Mouse (Mus musculus): ENCODE results near the gene Gpc6. TPM values are rescaled to one million over a fixed set of nuclear protein-coding genes. Genes with fewer than 3 reads are reported as not detected.

Gpc6 gene
- total and polyA plus RNA-seq, 3 experiments = 4.6 to 10.3 (median 8.0) TPM

- H3K4me3 ChIP-seq = no peak overlapping the region
- intact Hi-C loops (cut with DNase I) = no loop called here
- no peak for DNase-seq
- no peak for TF ChIP-seq POLR2A (IDR thresholded peaks at IDR 0.05; ENCODE audit: insufficient read depth, low read depth, low read length)
- TF ChIP-seq EP300 (IDR thresholded peaks at IDR 0.05; ENCODE audit: insufficient read depth, low read depth, low read length) = no peak
- TF ChIP-seq CTCF (IDR thresholded peaks at IDR 0.05) = no peak
- no peaks in the 10 kb centered on the region for H3K36me3 ChIP-seq (ENCODE audit: control insufficient read depth, insufficient read depth, low read length)
- no peaks in the 10 kb centered on the region for H3K79me2 ChIP-seq (replicated peaks; ENCODE audit: control insufficient read depth, insufficient read depth, low read length)
- no peak overlapping the region for H3K9ac ChIP-seq (ENCODE audit: low read depth, low read length)
- 76% methylated on average over 15 of the region's 15 CpGs for WGBS
- H3K4me1 ChIP-seq (ENCODE audit: control insufficient read depth, insufficient read depth, low read length) = no peaks in the 10 kb centered on the region
- H3K27ac ChIP-seq = no peak overlapping the region
- no peaks in the 10 kb centered on the region for H3K27me3 ChIP-seq (ENCODE audit: control insufficient read depth, insufficient read depth, low read length)
Measured at GRCm38 (mm10) chr14:117785507-117786085, 860.5 kb downstream of the Gpc6 start.

DNA sequence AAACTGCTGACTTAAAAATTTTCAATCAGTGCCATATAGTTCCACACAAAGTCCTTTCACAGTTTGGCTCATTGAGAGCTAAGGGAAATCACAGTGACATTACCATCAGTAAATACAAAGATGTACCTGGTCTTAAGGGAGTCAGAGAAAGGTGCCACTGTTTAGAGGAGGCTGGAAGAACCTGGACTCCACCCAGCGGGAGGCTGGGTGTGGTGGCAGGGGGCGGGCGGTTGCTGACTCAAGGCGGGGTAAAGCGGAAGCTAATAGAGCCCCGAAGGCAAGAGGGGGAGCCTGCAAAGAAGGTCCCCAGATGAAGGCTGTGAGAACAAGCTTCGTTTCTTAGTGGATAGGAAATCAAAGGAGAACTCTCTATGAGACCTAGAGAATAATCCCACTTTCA, 861.5 kb downstream of the Gpc6 start:
- no peaks in the 10 kb centered on the region for H3K36me3 ChIP-seq (ENCODE audit: control insufficient read depth, insufficient read depth, low read length)
- H3K4me1 ChIP-seq (ENCODE audit: control insufficient read depth, insufficient read depth, low read length) = no peaks in the 10 kb centered on the region
- TF ChIP-seq EP300 (IDR thresholded peaks at IDR 0.05; ENCODE audit: insufficient read depth, low read depth, low read length) = no peak
- TF ChIP-seq POLR2A (IDR thresholded peaks at IDR 0.05; ENCODE audit: insufficient read depth, low read depth, low read length) = no peak
- TF ChIP-seq CTCF (IDR thresholded peaks at IDR 0.05) = no peak
- 51% methylated on average over 7 of the region's 7 CpGs for WGBS
- H3K27me3 ChIP-seq (ENCODE audit: control insufficient read depth, insufficient read depth, low read length) = no peaks in the 10 kb centered on the region
- no peaks in the 10 kb centered on the region for H3K79me2 ChIP-seq (replicated peaks; ENCODE audit: control insufficient read depth, insufficient read depth, low read length)
- H3K27ac ChIP-seq = no peak overlapping the region
- DNase-seq = no peak
- H3K4me3 ChIP-seq = no peak overlapping the region
- intact Hi-C loops (cut with DNase I) = no loop called here
- no peak overlapping the region for H3K9ac ChIP-seq (ENCODE audit: low read depth, low read length)

DNA sequence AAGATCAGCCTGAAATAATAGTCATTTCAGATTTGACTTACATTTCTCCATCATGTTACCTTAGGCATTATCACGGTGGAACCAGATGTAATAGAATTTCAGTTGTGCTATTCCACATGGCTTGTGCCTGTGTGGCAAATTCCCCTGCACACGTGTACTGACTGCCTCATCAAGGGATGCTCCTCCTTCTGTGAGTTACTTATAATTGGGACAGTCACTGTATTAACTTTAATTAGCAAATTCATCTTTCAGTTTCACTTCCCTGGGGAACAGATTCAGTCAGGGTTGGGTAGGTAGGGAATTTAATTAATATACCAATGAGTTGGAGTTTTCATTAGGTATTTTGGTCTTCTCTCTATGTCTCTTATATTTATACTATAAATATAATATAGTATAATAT, 869.8 kb downstream of the Gpc6 start:
- WGBS = 85% methylated on average over 2 of the region's 2 CpGs
- no peaks in the 10 kb centered on the region for H3K27me3 ChIP-seq (ENCODE audit: control insufficient read depth, insufficient read depth, low read length)

GRCm38 (mm10) chr14:117796661-117797060, 871.5 kb downstream of the Gpc6 start:
- intact Hi-C loops (cut with DNase I) = no loop called here
- WGBS = 80% methylated on average over 5 of the region's 5 CpGs
- no peak for DNase-seq
- H3K4me1 ChIP-seq (ENCODE audit: control insufficient read depth, insufficient read depth, low read length) = no peaks in the 10 kb centered on the region
- TF ChIP-seq EP300 (IDR thresholded peaks at IDR 0.05; ENCODE audit: insufficient read depth, low read depth, low read length) (no peak), POLR2A (IDR thresholded peaks at IDR 0.05; ENCODE audit: insufficient read depth, low read depth, low read length) (no peak), CTCF (IDR thresholded peaks at IDR 0.05) (no peak)
- H3K4me3 ChIP-seq = no peak overlapping the region
- no peaks in the 10 kb centered on the region for H3K27me3 ChIP-seq (ENCODE audit: control insufficient read depth, insufficient read depth, low read length)
- H3K27ac ChIP-seq = no peak overlapping the region
- no peaks in the 10 kb centered on the region for H3K79me2 ChIP-seq (replicated peaks; ENCODE audit: control insufficient read depth, insufficient read depth, low read length)
- no peak overlapping the region for H3K9ac ChIP-seq (ENCODE audit: low read depth, low read length)
- H3K36me3 ChIP-seq (ENCODE audit: control insufficient read depth, insufficient read depth, low read length) = no peaks in the 10 kb centered on the region

More for the DNA sequence above, 869.8 kb downstream of the Gpc6 start:
- H3K4me1 ChIP-seq (ENCODE audit: control insufficient read depth, insufficient read depth, low read length) = no peaks in the 10 kb centered on the region
- no peaks in the 10 kb centered on the region for H3K36me3 ChIP-seq (ENCODE audit: control insufficient read depth, insufficient read depth, low read length)
- no peak overlapping the region for H3K4me3 ChIP-seq
- H3K27ac ChIP-seq = no peak overlapping the region
- no peak overlapping the region for H3K9ac ChIP-seq (ENCODE audit: low read depth, low read length)
- no peaks in the 10 kb centered on the region for H3K79me2 ChIP-seq (replicated peaks; ENCODE audit: control insufficient read depth, insufficient read depth, low read length)
- TF ChIP-seq EP300 (IDR thresholded peaks at IDR 0.05; ENCODE audit: insufficient read depth, low read depth, low read length) (no peak), CTCF (IDR thresholded peaks at IDR 0.05) (no peak), POLR2A (IDR thresholded peaks at IDR 0.05; ENCODE audit: insufficient read depth, low read depth, low read length) (no peak)
- no peak for DNase-seq
- intact Hi-C loops (cut with DNase I) = no loop called here

- WGBS = 92% methylated on average over 5 of the region's 5 CpGs
- no peak overlapping the region for H3K9ac ChIP-seq (ENCODE audit: low read depth, low read length)
- DNase-seq = no peak
- intact Hi-C loops (cut with DNase I) = no loop called here
- H3K4me3 ChIP-seq = no peak overlapping the region
- no peaks in the 10 kb centered on the region for H3K79me2 ChIP-seq (replicated peaks; ENCODE audit: control insufficient read depth, insufficient read depth, low read length)
- H3K27me3 ChIP-seq (ENCODE audit: control insufficient read depth, insufficient read depth, low read length) = no peaks in the 10 kb centered on the region
- TF ChIP-seq EP300 (IDR thresholded peaks at IDR 0.05; ENCODE audit: insufficient read depth, low read depth, low read length) (no peak), POLR2A (IDR thresholded peaks at IDR 0.05; ENCODE audit: insufficient read depth, low read depth, low read length) (no peak), CTCF (IDR thresholded peaks at IDR 0.05) (no peak)
- H3K4me1 ChIP-seq (ENCODE audit: control insufficient read depth, insufficient read depth, low read length) = no peaks in the 10 kb centered on the region
- H3K36me3 ChIP-seq (ENCODE audit: control insufficient read depth, insufficient read depth, low read length) = no peaks in the 10 kb centered on the region
- no peak overlapping the region for H3K27ac ChIP-seq
Measured at GRCm38 (mm10) chr14:117800399-117800798, 875.3 kb downstream of the Gpc6 start.

DNA sequence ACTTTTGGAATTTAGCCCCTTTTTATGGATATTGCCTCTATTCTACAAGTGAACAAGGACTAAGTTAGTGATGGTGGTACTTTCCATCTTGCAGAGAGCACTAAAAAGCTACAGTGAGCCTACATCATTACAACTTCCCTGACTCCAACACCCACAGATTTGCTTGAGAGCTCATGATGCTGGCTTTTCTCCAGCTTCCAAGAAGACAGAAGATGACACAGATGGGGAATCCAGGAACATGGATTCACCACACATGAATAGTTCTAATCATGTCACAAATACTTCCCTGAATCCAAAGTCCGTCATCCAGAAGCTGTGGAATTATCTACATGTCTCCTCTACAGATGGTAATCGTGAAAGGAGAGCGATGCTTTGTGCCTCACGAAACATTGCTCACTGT, 882.7 kb downstream of the Gpc6 start:
- H3K4me1 ChIP-seq (ENCODE audit: control insufficient read depth, insufficient read depth, low read length) = no peaks in the 10 kb centered on the region
- no peak overlapping the region for H3K9ac ChIP-seq (ENCODE audit: low read depth, low read length)
- H3K4me3 ChIP-seq = no peak overlapping the region
- H3K36me3 ChIP-seq (ENCODE audit: control insufficient read depth, insufficient read depth, low read length) = no peaks in the 10 kb centered on the region
- no peaks in the 10 kb centered on the region for H3K79me2 ChIP-seq (replicated peaks; ENCODE audit: control insufficient read depth, insufficient read depth, low read length)
- no peak overlapping the region for H3K27ac ChIP-seq
- H3K27me3 ChIP-seq (ENCODE audit: control insufficient read depth, insufficient read depth, low read length) = no peaks in the 10 kb centered on the region
- whole genome bisulfite sequencing = 79% methylated on average over 4 of the region's 4 CpGs
- TF ChIP-seq POLR2A (IDR thresholded peaks at IDR 0.05; ENCODE audit: insufficient read depth, low read depth, low read length) (no peak), CTCF (IDR thresholded peaks at IDR 0.05) (no peak), EP300 (IDR thresholded peaks at IDR 0.05; ENCODE audit: insufficient read depth, low read depth, low read length) (no peak)
- DNase-seq = no peak
- intact Hi-C loops (cut with DNase I) = no loop called here
